In genomic region chr7:16299419-16300035, GRCm38 (mm10) we compare ENCODE assay signal across 8 mouse cellular contexts. TPM values are rescaled to one million over a fixed set of nuclear protein-coding genes. Genes with fewer than 3 reads are reported as not detected.
DNase-seq lines count a peak whose midpoint lies in the region; ATAC-seq and TF ChIP-seq lines count a peak whose summit lies in the region.

No protein-coding gene starts in this region.

- DNase-seq in 3134 (ENCODE audit: extremely low read depth, insufficient read length, low spot score) = peak; percentile 48
- peak; percentile 78 for DNase-seq in liver, embryonic 11.5 days (ENCODE audit: low spot score)
- DNase-seq in naive thymus-derived CD4-positive, alpha-beta T cell, adult 2 months (ENCODE audit: low read depth) = peak; percentile 70
- DNase-seq in spleen, postnatal 4 days (ENCODE audit: low spot score in 2 of 2) = peak; percentile 72 to 81

- TF ChIP-seq POLR2A in bone marrow macrophage, adult 2 months (IDR thresholded peaks at IDR 0.05; ENCODE audit: borderline replicate concordance, low read depth, low read length) = no peak

- H3K4me3 ChIP-seq in bone marrow macrophage, adult 2 months (ENCODE audit: insufficient read depth, low read length) = peak overlapping the region; percentile 46
- peak overlapping the region; percentile 51 for H3K4me3 ChIP-seq in heart, embryonic 12.5 days
- peak overlapping the region; percentile 51 for H3K4me3 ChIP-seq in kidney, embryonic 16.5 days (ENCODE audit: low read length)
- H3K4me3 ChIP-seq in liver, embryonic 11.5 days (ENCODE audit: low read depth, low read length) = peak overlapping the region; percentile 42

- H3K27me3 ChIP-seq in heart, embryonic 12.5 days (replicated peaks) = no peaks in the 10 kb centered on the region
- no peaks in the 10 kb centered on the region for H3K27me3 ChIP-seq in kidney, embryonic 16.5 days (ENCODE audit: insufficient read depth, low read length)
- peaks cover 6% of the 10 kb centered on the region for H3K27me3 ChIP-seq in liver, embryonic 11.5 days (replicated peaks; ENCODE audit: control insufficient read depth, insufficient read depth, low read length)

- no peaks in the 10 kb centered on the region for H3K9me3 ChIP-seq in heart, embryonic 12.5 days (replicated peaks)
- no peaks in the 10 kb centered on the region for H3K9me3 ChIP-seq in kidney, embryonic 16.5 days (ENCODE audit: low read length)
- H3K9me3 ChIP-seq in liver, embryonic 11.5 days (ENCODE audit: control insufficient read depth, low read length) = no peaks in the 10 kb centered on the region

- ATAC-seq in erythroid progenitor cell, adult 5-6 weeks (replicated peaks; ENCODE audit: low FRiP score, poor library complexity, severe bottlenecking) = peak; percentile 18; the same call in 1 of the 2 replicates
- peak; percentile 54 for ATAC-seq in heart, embryonic 12.5 days (ENCODE audit: insufficient number of reproducible peaks, low FRiP score)
- peak; percentile 81 for ATAC-seq in kidney, embryonic 16.5 days (ENCODE audit: low FRiP score, low TSS enrichment)
- ATAC-seq in liver, embryonic 11.5 days (replicated peaks; ENCODE audit: low FRiP score) = no peak

- peak overlapping the region; percentile 64 for H3K9ac ChIP-seq in heart, embryonic 12.5 days
- H3K9ac ChIP-seq in kidney, embryonic 16.5 days (replicated peaks; ENCODE audit: low read length) = peak overlapping the region; percentile 62
- no peak overlapping the region for H3K9ac ChIP-seq in liver, embryonic 11.5 days (ENCODE audit: low read depth, low read length)

- H3K4me2 ChIP-seq in heart, embryonic 12.5 days = peak overlapping the region; percentile 93
- peak overlapping the region; percentile 83 for H3K4me2 ChIP-seq in kidney, embryonic 16.5 days (replicated peaks; ENCODE audit: low read depth, low read length)
- H3K4me2 ChIP-seq in liver, embryonic 11.5 days = peak overlapping the region; percentile 77

- WGBS in heart, embryonic 12.5 days = under 1% methylated on average over 52 of the region's 52 CpGs
- under 1% methylated on average over 52 of the region's 52 CpGs for WGBS in kidney, embryonic 16.5 days
- WGBS in liver, embryonic 11.5 days = 5% methylated on average over 52 of the region's 52 CpGs

- TF ChIP-seq CTCF in bone marrow macrophage, adult 2 months (IDR thresholded peaks at IDR 0.05; ENCODE audit: low read depth, low read length) = no peak

- peaks cover 34% of the 10 kb centered on the region for H3K4me1 ChIP-seq in bone marrow macrophage, adult 2 months (ENCODE audit: control insufficient read depth, insufficient read depth, low read length)
- H3K4me1 ChIP-seq in heart, embryonic 12.5 days (replicated peaks) = peaks cover 35% of the 10 kb centered on the region
- H3K4me1 ChIP-seq in kidney, embryonic 16.5 days (ENCODE audit: insufficient read depth, low read length) = peaks cover 35% of the 10 kb centered on the region
- H3K4me1 ChIP-seq in liver, embryonic 11.5 days (replicated peaks; ENCODE audit: control insufficient read depth, insufficient read depth, low read length) = peaks cover 32% of the 10 kb centered on the region

- peak overlapping the region; percentile 17; the same call in 1 of the 2 replicates for H3K27ac ChIP-seq in bone marrow macrophage, adult 2 months (ENCODE audit: insufficient read depth, low read depth, low read length)
- 0 out of 2 replicates have a peak overlapping the region, but pooled peaks have one; percentile 35 for H3K27ac ChIP-seq in heart, embryonic 12.5 days (ENCODE audit: poor library complexity, severe bottlenecking)
- H3K27ac ChIP-seq in kidney, embryonic 16.5 days (ENCODE audit: low read length) = peak overlapping the region; percentile 65
- H3K27ac ChIP-seq in liver, embryonic 11.5 days (ENCODE audit: low read depth, low read length) = no peak overlapping the region; the same call in 1 of the 2 replicates

- no peaks in the 10 kb centered on the region for H3K36me3 ChIP-seq in heart, embryonic 12.5 days
- no peaks in the 10 kb centered on the region for H3K36me3 ChIP-seq in kidney, embryonic 16.5 days (ENCODE audit: insufficient read depth, low read length)
- no peaks in the 10 kb centered on the region for H3K36me3 ChIP-seq in liver, embryonic 11.5 days (ENCODE audit: control insufficient read depth, insufficient read depth, low read length)

RNA-seq across cellular contexts. Expression of gene Bbc3, which starts 8.7 kb away (rescaled TPM):
- 26.6 and 27.6 TPM in 2 replicates for polyA plus RNA-seq in bone marrow macrophage, adult 2 months (2012; ENCODE audit: insufficient read depth, insufficient read length, missing spikeins)
- total RNA-seq in erythroid progenitor cell, adult 5-6 weeks (2015; ENCODE audit: low replicate concordance) = 0.42 and 3.2 TPM in 2 replicates
- 0.76 and 2.6 TPM in 2 replicates for total RNA-seq in erythroid progenitor cell, adult 5-6 weeks (2017; ENCODE audit: low replicate concordance)
- polyA plus RNA-seq in heart, embryonic 12.5 days (2016; fragmentation: Nextera tagmentation; extraction: Ambion mirVana) = 9.8 and 10.4 TPM in 2 replicates
- polyA plus RNA-seq in kidney, embryonic 16.5 days (2015; fragmentation: Nextera tagmentation; extraction: Ambion mirVana) = 12.6 and 14.2 TPM in 2 replicates
- 4.7 and 6.4 TPM in 2 replicates for polyA plus RNA-seq in liver, embryonic 11.5 days (2014; fragmentation: Nextera tagmentation; extraction: Ambion mirVana)

RNA-seq across cellular contexts. Expression of gene Ccdc9, which starts 12.9 kb away (rescaled TPM):
- 143 and 146 TPM in 2 replicates for polyA plus RNA-seq in bone marrow macrophage, adult 2 months (2012; ENCODE audit: insufficient read depth, insufficient read length, missing spikeins)
- 15.1 and 25.6 TPM in 2 replicates for total RNA-seq in erythroid progenitor cell, adult 5-6 weeks (2015; ENCODE audit: low replicate concordance)
- 27.7 and 39.5 TPM in 2 replicates for total RNA-seq in erythroid progenitor cell, adult 5-6 weeks (2017; ENCODE audit: low replicate concordance)
- 24.3 and 31.2 TPM in 2 replicates for polyA plus RNA-seq in heart, embryonic 12.5 days (2016; fragmentation: Nextera tagmentation; extraction: Ambion mirVana)
- polyA plus RNA-seq in kidney, embryonic 16.5 days (2015; fragmentation: Nextera tagmentation; extraction: Ambion mirVana) = 30.9 and 31.2 TPM in 2 replicates
- polyA plus RNA-seq in liver, embryonic 11.5 days (2014; fragmentation: Nextera tagmentation; extraction: Ambion mirVana) = 21.7 and 25.3 TPM in 2 replicates

RNA-seq across cellular contexts. Expression of gene Inafm1, which starts 26.1 kb away (rescaled TPM):
- 11.7 and 14.0 TPM in 2 replicates for polyA plus RNA-seq in bone marrow macrophage, adult 2 months (2012; ENCODE audit: insufficient read depth, insufficient read length, missing spikeins)
- 6.8 and 9.6 TPM in 2 replicates for total RNA-seq in erythroid progenitor cell, adult 5-6 weeks (2015; ENCODE audit: low replicate concordance)
- 16.3 and 19.3 TPM in 2 replicates for total RNA-seq in erythroid progenitor cell, adult 5-6 weeks (2017; ENCODE audit: low replicate concordance)
- 11.0 and 12.1 TPM in 2 replicates for polyA plus RNA-seq in heart, embryonic 12.5 days (2016; fragmentation: Nextera tagmentation; extraction: Ambion mirVana)
- polyA plus RNA-seq in kidney, embryonic 16.5 days (2015; fragmentation: Nextera tagmentation; extraction: Ambion mirVana) = 16.4 and 19.7 TPM in 2 replicates
- 9.3 and 10.6 TPM in 2 replicates for polyA plus RNA-seq in liver, embryonic 11.5 days (2014; fragmentation: Nextera tagmentation; extraction: Ambion mirVana)

RNA-seq across cellular contexts. Expression of gene C5ar1, which starts 40.2 kb away (rescaled TPM):
- 463 and 511 TPM in 2 replicates for polyA plus RNA-seq in bone marrow macrophage, adult 2 months (2012; ENCODE audit: insufficient read depth, insufficient read length, missing spikeins)
- 5.4 and 8.0 TPM in 2 replicates for total RNA-seq in erythroid progenitor cell, adult 5-6 weeks (2015; ENCODE audit: low replicate concordance)
- total RNA-seq in erythroid progenitor cell, adult 5-6 weeks (2017; ENCODE audit: low replicate concordance) = 2.3 and 5.0 TPM in 2 replicates
- polyA plus RNA-seq in heart, embryonic 12.5 days (2016; fragmentation: Nextera tagmentation; extraction: Ambion mirVana) = 1.1 and 1.8 TPM in 2 replicates
- 2.7 and 2.8 TPM in 2 replicates for polyA plus RNA-seq in kidney, embryonic 16.5 days (2015; fragmentation: Nextera tagmentation; extraction: Ambion mirVana)
- polyA plus RNA-seq in liver, embryonic 11.5 days (2014; fragmentation: Nextera tagmentation; extraction: Ambion mirVana) = 2.8 and 3.4 TPM in 2 replicates

RNA-seq across cellular contexts. Expression of gene C5ar2, which starts 55.6 kb away (rescaled TPM):
- polyA plus RNA-seq in bone marrow macrophage, adult 2 months (2012; ENCODE audit: insufficient read depth, insufficient read length, missing spikeins) = 18.4 and 18.5 TPM in 2 replicates
- total RNA-seq in erythroid progenitor cell, adult 5-6 weeks (2015; ENCODE audit: low replicate concordance) = 2.2 and 8.4 TPM in 2 replicates
- total RNA-seq in erythroid progenitor cell, adult 5-6 weeks (2017; ENCODE audit: low replicate concordance) = 1.8 and 3.3 TPM in 2 replicates
- 0.85 and 1.1 TPM in 2 replicates for polyA plus RNA-seq in heart, embryonic 12.5 days (2016; fragmentation: Nextera tagmentation; extraction: Ambion mirVana)
- 0.09 and 0.11 TPM in 2 replicates for polyA plus RNA-seq in kidney, embryonic 16.5 days (2015; fragmentation: Nextera tagmentation; extraction: Ambion mirVana)
- polyA plus RNA-seq in liver, embryonic 11.5 days (2014; fragmentation: Nextera tagmentation; extraction: Ambion mirVana) = 1.3 and 1.8 TPM in 2 replicates
